Mouse (Mus musculus) heart, postnatal 0 days (tissue): ENCODE data around the gene Fuk. TPM values are rescaled to one million over a fixed set of nuclear protein-coding genes. Genes with fewer than 3 reads are reported as not detected.

Experiments
- ATAC-seq: fragments of 200-750 bp; cut with Nextera tagmentation; 2 replicates; pipeline ENCODE4 v1.8.0; 2017; ENCODE audit warnings: low read depth, moderate number of reproducible peaks, moderate library complexity; ENCODE audit not compliant: insufficient read depth
- DNase-seq: peaks from one replicate; pipeline ENCODE4 v3.0.0-alpha.2; 2016; ENCODE audit warnings: low spot score
- H3K27ac ChIP-seq: fragments of 300-500 bp; sonication (generic); 2 replicates; pipeline ENCODE4 v1.5.1; 2014; ENCODE audit warnings: low read depth, mild to moderate bottlenecking
- H3K27me3 ChIP-seq: fragments of 300-500 bp; sonication (generic); 2 replicates; pipeline ENCODE4 v1.6.1; 2014; ENCODE audit warnings: low read length, mixed read lengths; ENCODE audit not compliant: control insufficient read depth, insufficient read depth
- H3K36me3 ChIP-seq: fragments of 300-500 bp; sonication (generic); replicated peaks from 2 replicates; pipeline ENCODE4 v1.6.1; 2014; ENCODE audit warnings: low read length, mixed read lengths; ENCODE audit not compliant: control insufficient read depth, insufficient read depth
- H3K4me1 ChIP-seq: fragments of 300-500 bp; sonication (generic); 2 replicates; pipeline ENCODE4 v1.6.1; 2014; ENCODE audit warnings: antibody characterized with exemption; ENCODE audit not compliant: control insufficient read depth, insufficient read depth
- H3K4me2 ChIP-seq: fragments of 300-500 bp; sonication (generic); 2 replicates; pipeline ENCODE4 v1.6.1; 2014; ENCODE audit warnings: low read depth, mild to moderate bottlenecking, low read length, moderate library complexity
- H3K4me3 ChIP-seq: fragments of 300-500 bp; sonication (generic); 2 replicates; pipeline ENCODE4 v1.5.1; 2014; ENCODE audit warnings: low read depth, low read length
- H3K9ac ChIP-seq: fragments of 300-500 bp; sonication (generic); replicated peaks from 2 replicates; pipeline ENCODE4 v1.6.1; 2014; ENCODE audit warnings: low read depth, low read length, mixed read lengths
- H3K9me3 ChIP-seq: fragments of 300-500 bp; sonication (generic); replicated peaks from 2 replicates; pipeline ENCODE4 v1.6.1; 2016; ENCODE audit warnings: low read length; ENCODE audit not compliant: control insufficient read depth
- CTCF ChIP-seq: IDR thresholded peaks from 2 replicates; pipeline ENCODE4 v1.5.1; 2016; ENCODE audit warnings: antibody characterized with exemption, control low read depth, low read depth
- EP300 ChIP-seq: IDR thresholded peaks from 2 replicates; pipeline ENCODE4 v1.6.1; 2016; ENCODE audit warnings: antibody characterized with exemption, low read depth
- WGBS: fragments of 180-500 bp; shearing (Covaris S2); extraction: QIAGEN DNeasy Blood & Tissue Kit; methylation state at CpG from one replicate; pipeline ENCODE4 v1.1.7; 2014; 5-methylcytosine and 5-hydroxymethylcytosine counted together
- polyA plus RNA-seq: library from polyadenylated mRNA; unstranded; fragments of >200 nt; fragmentation: Nextera tagmentation; extraction: Ambion mirVana; gene quantifications from 2 replicates; pipeline ENCODE4 v1.2.1, GENCODE M21; 2015
- total RNA-seq: library from RNA; depleted of rRNA; stranded (reverse); fragments of >200 nt; gene quantifications from 2 replicates; pipeline ENCODE4 v1.2.3, GENCODE M21; 2014; ENCODE audit warnings: low replicate concordance

Gene Fuk
- total and polyA plus RNA-seq, 2 experiments from 2014 or later = 3.7 to 10.8 TPM

DNA sequence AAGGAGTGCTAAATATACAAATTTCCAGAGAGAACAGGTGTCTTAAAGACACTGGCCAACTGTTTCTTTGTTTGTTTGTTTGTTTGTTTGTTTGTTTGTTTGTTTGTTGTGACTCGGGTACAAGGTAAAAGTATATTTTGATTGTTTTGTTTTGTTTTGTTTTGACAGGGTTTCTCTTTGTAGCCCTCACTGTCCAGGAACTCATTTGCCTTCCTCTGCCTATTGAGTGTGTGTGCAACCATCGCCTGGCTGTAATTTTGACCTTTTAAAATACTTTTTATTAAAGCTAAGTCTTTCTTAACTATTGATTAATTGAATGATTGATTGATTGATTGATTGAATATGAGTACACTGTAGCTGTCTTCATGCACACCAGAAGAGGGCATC is 284 bp upstream of the Fuk start:
- H3K9ac ChIP-seq = no peak overlapping the region
- DNase-seq = no peak
- H3K27me3 ChIP-seq = no peaks in the 10 kb centered on the region
- WGBS = 68% methylated on average over 2 of the region's 2 CpGs
- no peak for ATAC-seq
- no peak for TF ChIP-seq EP300
- TF ChIP-seq CTCF = no peak
- peaks cover 11% of the 10 kb centered on the region for H3K36me3 ChIP-seq
- peak overlapping the region; percentile 63 for H3K4me3 ChIP-seq
- H3K9me3 ChIP-seq = no peaks in the 10 kb centered on the region
- no peak overlapping the region for H3K27ac ChIP-seq
- H3K4me2 ChIP-seq = peak overlapping the region; percentile 69
- no peaks in the 10 kb centered on the region for H3K4me1 ChIP-seq

DNA sequence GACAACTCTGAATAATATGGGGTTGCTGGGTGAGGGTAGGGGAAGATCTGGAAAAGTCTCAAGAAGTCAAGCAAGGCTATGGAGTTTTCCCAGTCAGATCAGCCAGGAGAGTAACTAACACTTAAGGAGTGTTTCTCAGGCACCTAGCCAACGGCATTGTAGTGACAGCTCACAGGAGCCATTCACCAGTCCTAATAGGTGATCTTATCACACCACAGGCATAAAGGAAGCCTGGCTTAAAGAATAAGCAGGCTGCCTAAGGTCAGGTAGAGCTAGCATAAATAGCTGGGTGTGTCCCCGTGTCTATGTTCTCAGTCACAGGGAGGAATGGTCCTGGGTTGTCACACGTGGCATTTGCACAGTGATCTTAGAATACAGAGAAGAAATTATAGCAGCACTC is 1.2 kb downstream of the Fuk start:
- TF ChIP-seq CTCF (no peak), EP300 (no peak)
- ATAC-seq (no peak), DNase-seq (no peak)
- Histone ChIP-seq H3K27me3 (no peaks in the 10 kb centered on the region), H3K4me2 (no peak overlapping the region), H3K9me3 (no peaks in the 10 kb centered on the region), H3K27ac (no peak overlapping the region), H3K9ac (no peak overlapping the region), H3K36me3 (peaks cover 11% of the 10 kb centered on the region), H3K4me3 (no peak overlapping the region), H3K4me1 (no peaks in the 10 kb centered on the region)
- 65% methylated on average over 3 of the region's 3 CpGs for WGBS

DNA sequence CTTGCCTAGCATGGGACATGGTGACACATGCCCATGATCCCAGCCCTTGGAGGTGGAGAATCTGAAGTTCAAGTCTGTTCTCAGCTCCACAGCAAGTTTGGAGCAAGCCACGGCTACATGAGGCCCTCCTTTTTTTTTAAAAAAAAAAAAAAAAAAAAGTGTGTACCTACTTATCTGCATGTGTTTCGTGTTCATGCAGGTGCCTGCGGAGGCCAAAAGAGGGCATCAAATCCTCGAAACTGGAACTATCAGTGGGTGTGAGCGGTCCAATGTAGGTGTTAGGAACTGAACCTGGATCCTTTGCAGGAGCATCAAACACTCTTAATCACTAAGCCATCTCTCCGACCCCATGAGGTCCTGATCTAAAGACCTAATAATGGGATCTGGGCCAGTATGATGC is 4.8 kb downstream of the Fuk start:
- no peaks in the 10 kb centered on the region for H3K9me3 ChIP-seq
- no peak overlapping the region for H3K27ac ChIP-seq
- H3K4me2 ChIP-seq = no peak overlapping the region
- 93% methylated on average over 6 of the region's 6 CpGs for WGBS
- H3K9ac ChIP-seq = no peak overlapping the region
- H3K4me3 ChIP-seq = no peak overlapping the region
- H3K27me3 ChIP-seq = no peaks in the 10 kb centered on the region
- peaks cover 16% of the 10 kb centered on the region for H3K36me3 ChIP-seq
- ATAC-seq (no peak), DNase-seq (no peak)
- H3K4me1 ChIP-seq = no peaks in the 10 kb centered on the region
- no peak for TF ChIP-seq CTCF
- TF ChIP-seq EP300 = no peak

DNA sequence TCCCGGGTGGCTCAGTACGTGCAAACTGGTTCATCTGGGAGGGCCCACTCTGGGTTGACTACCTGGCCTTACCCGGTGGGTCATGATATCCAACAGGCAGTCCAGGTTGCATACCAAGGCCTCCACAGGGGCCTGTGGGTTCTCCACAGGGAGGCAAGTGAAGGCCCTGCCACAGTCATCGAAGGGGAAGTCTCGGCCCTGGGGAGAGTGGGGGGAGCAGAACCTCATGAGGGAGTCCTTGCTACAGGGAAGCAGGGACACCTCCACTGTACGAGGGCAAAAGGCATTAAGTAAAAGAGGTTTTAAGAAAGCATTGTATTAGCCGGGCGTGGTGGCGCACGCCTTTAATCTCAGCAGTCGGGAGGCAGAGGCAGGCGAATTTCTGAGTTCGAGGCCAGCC is 6.5 kb downstream of the Fuk start:
- 90% methylated on average over 13 of the region's 13 CpGs for WGBS
- Histone ChIP-seq H3K36me3 (peaks cover 16% of the 10 kb centered on the region), H3K4me1 (no peaks in the 10 kb centered on the region), H3K4me2 (no peak overlapping the region), H3K9me3 (no peaks in the 10 kb centered on the region), H3K27ac (no peak overlapping the region), H3K4me3 (no peak overlapping the region), H3K27me3 (no peaks in the 10 kb centered on the region), H3K9ac (no peak overlapping the region)
- TF ChIP-seq EP300 = no peak
- no peak for TF ChIP-seq CTCF
- DNase-seq = no peak
- no peak for ATAC-seq

DNA sequence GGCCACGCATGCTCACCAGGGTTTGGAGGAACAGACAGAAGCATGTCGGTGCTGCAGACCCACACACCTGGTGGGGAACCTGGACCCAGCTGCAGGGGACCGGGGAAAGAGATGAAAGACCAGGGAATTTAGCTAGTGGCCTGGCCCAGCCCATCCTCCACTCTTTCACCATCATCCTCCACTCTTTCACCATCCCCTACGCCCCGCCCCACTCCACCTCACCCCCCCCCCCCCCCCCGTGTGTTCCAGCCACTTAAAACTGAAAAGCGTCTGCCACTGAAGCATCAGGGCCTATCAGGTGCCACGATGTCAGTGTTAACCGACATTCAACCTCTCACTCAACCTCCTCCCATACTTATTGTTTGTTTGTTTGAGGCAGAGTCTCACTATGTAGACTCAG is 7.0 kb downstream of the Fuk start:
- Histone ChIP-seq H3K36me3 (peaks cover 16% of the 10 kb centered on the region), H3K27ac (no peak overlapping the region), H3K4me2 (no peak overlapping the region), H3K4me1 (no peaks in the 10 kb centered on the region), H3K4me3 (no peak overlapping the region), H3K9ac (no peak overlapping the region), H3K27me3 (no peaks in the 10 kb centered on the region), H3K9me3 (no peaks in the 10 kb centered on the region)
- ATAC-seq (no peak), DNase-seq (no peak)
- 72% methylated on average over 7 of the region's 9 CpGs for WGBS
- TF ChIP-seq CTCF (no peak), EP300 (no peak)

DNA sequence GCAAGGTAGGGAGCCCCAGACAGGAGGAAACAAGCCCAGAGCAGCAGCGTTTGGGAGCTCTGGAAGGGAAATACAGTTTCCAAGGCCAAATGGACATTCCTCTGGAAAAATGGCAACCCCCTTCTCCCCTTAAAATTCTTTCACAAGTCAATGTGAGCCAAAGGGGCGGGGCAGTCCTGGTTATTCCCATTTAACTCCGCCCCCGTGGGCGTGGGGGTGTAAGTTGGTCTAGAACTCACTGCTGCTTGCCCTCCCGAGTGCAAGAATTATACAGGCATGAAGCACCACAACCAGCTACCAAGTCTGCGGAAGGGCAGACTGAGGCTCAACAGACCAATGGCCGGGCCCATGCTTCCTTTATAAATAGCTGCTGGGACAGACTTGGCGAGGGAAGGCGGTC is 7.4 kb downstream of the Fuk start:
- Histone ChIP-seq H3K27me3 (no peaks in the 10 kb centered on the region), H3K27ac (no peak overlapping the region), H3K4me2 (no peak overlapping the region), H3K4me1 (no peaks in the 10 kb centered on the region), H3K9ac (no peak overlapping the region), H3K4me3 (no peak overlapping the region), H3K9me3 (no peaks in the 10 kb centered on the region), H3K36me3 (peaks cover 16% of the 10 kb centered on the region)
- DNase-seq (no peak), ATAC-seq (no peak)
- WGBS = 76% methylated on average over 10 of the region's 10 CpGs
- TF ChIP-seq CTCF (no peak), EP300 (no peak)
